Mouse (Mus musculus): ENCODE data around the gene Retsat. TPM values are rescaled to one million over a fixed set of nuclear protein-coding genes. Genes with fewer than 3 reads are reported as not detected.

Gene Retsat
- polyA plus RNA-seq, 1 experiment from 2014 or later, result 41.0 TPM

DNA sequence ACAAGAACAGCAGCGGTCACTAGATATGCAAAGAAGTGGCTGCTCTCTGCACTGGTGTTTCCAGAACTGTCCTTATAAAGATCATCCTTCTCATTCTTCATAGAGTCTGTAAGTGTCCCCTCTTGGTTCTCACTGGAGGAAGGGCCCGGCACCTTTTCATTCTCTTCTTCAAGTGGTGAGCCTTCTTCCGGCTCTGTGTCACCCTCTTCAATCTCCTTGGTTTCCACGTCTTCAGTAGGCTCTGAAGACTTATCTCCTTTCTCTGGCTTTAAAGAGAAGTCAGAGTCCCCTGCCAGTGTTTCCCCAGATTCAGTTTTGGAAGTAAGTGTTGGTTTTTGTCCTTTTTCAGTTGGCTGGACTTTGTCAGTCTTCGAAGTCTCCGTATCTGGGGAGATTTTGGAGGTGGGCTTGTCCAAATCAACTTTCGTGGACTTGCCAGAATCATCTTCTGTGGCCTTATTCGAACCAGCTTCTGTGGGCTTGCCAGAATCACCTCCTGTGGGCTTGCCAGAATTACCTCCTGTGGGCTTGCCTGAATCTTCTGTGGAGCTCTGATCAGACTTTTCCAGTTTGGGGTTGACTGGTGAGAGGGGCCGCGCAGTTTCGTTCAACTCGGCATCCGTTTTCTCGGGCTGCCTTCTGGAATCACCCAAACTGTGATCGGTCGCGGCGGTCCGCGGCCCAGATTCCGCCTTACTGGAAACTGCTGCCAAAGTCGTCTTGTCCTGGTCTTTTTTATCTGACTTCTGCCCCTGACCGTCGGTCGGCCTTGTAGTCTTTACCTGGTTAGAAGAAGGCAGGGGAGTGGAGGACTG, 17.5 kb downstream of the Retsat start:
- peak overlapping the region; percentile 37 for H3K27ac ChIP-seq
- TF ChIP-seq CTCF (IDR thresholded peaks at IDR 0.05; ENCODE audit: low read depth), result no peak
- no peak for ATAC-seq (replicated peaks; ENCODE audit: low FRiP score, low read depth)
- 24% methylated on average over 25 of the region's 25 CpGs for WGBS
- no peak for DNase-seq (ENCODE audit: low spot score)
- H3K36me3 ChIP-seq (ENCODE audit: insufficient read depth, low read length), result peaks cover 23% of the 10 kb centered on the region
- H3K9ac ChIP-seq (ENCODE audit: low read depth, low read length), result peak overlapping the region; percentile 74
- peak overlapping the region; percentile 82 for H3K4me2 ChIP-seq (ENCODE audit: low read length)
- H3K4me3 ChIP-seq (replicated peaks; ENCODE audit: low read depth, low read length), result peak overlapping the region; percentile 81
- H3K4me1 ChIP-seq (replicated peaks; ENCODE audit: insufficient read depth, low read length), result peaks cover 14% of the 10 kb centered on the region
- H3K9me3 ChIP-seq (replicated peaks; ENCODE audit: low read length), result no peaks in the 10 kb centered on the region
- H3K27me3 ChIP-seq (ENCODE audit: insufficient read depth, low read length), result no peaks in the 10 kb centered on the region

DNA sequence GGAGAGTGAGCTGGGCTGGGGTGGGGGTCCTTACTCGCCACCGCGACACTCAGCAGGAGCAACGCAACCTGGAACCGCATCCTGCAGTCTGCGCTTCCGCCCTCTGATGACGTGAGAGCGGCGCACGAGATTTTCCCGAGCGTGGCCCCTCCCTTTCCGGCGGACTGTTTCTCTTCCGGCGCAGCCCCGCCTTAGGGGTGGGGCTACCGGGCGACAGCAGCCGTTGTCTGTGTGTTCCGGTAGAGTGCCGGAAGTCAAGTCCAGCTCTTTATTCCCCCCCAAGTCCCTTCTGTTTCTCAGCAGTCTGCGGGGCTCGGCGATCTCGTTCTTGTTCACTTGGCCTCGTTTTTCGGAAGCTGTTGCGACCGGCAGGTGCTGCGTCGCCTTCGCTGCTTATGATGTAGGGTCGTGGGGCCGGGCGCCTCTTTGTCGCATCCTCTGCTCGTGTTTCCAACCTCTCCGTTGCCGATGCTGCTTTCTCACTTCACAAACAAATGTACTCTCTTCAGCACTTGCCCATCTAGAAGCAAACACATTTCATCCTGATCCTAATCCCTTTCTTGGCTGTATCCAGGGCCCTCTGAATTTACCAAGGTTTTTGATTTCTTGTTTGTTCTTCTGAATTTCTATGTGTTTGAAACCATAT, 18.5 kb downstream of the Retsat start, which contains the start of gene Tgoln1:
Tgoln1 (minus strand) TSS at position 358 of the 646 bp plus-strand sequence.
- WGBS, result under 1% methylated on average over 41 of the region's 41 CpGs
- Histone ChIP-seq H3K4me2 (ENCODE audit: low read length) (peak within 1 kb of the TSS; percentile 82), H3K4me1 (replicated peaks; ENCODE audit: insufficient read depth, low read length) (peaks cover 14% of the 10 kb centered on the region)

DNA sequence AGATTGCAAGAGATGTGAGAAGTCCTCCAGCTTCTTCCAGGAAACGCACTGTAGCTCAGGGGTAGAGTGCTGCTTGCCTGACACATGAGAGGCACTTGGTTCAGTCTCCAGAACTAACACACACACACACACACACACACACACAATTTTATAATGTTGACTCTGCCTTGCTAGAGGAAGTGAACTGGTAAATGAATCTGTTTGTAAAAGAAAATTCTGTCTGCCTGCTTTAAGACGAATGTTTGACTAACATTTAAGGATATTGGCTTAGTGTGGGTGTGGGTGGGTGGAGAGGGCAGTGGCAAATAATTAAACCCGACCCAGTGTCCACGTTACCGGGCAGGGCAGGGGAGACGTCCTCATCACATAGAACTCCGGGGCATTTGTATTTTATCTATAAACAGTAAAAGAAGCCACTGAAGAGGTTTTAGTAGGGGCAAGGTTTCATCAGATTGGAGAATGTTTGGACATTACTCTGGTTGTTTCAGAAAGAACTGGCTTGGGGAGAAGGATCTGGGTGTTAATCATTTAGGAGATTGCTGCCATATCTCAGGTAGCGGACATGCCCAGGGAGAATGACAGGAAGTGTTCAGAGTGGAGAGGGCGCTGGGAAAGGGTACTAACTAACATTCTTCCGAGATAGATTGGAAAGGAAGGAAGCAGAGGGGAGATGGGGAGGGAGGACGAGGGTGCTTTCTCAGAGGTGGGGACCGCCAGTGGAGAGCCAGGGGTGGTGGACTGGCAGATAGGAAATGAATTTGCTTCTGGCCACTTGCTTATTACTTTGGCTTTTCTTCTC, 21.7 kb downstream of the Retsat start:
- Histone ChIP-seq H3K27me3 (ENCODE audit: insufficient read depth, low read length) (no peaks in the 10 kb centered on the region), H3K27ac (peak overlapping the region; percentile 38), H3K4me1 (replicated peaks; ENCODE audit: insufficient read depth, low read length) (peaks cover 7% of the 10 kb centered on the region; the same call in 1 of the 2 replicates), H3K4me3 (replicated peaks; ENCODE audit: low read depth, low read length) (0 out of 2 replicates have a peak overlapping the region, but pooled peaks have one; percentile 13), H3K4me2 (ENCODE audit: low read length) (peak overlapping the region; percentile 46), H3K9me3 (replicated peaks; ENCODE audit: low read length) (no peaks in the 10 kb centered on the region), H3K9ac (ENCODE audit: low read depth, low read length) (no peak overlapping the region), H3K36me3 (ENCODE audit: insufficient read depth, low read length) (no peaks in the 10 kb centered on the region)
- DNase-seq (ENCODE audit: low spot score) (peak; percentile 26), ATAC-seq (replicated peaks; ENCODE audit: low FRiP score, low read depth) (no peak)
- WGBS, result 16% methylated on average over 12 of the region's 12 CpGs
- no peak for TF ChIP-seq CTCF (IDR thresholded peaks at IDR 0.05; ENCODE audit: low read depth)

More for the DNA sequence above, 18.5 kb downstream of the Retsat start, which contains the start of gene Tgoln1:
- DNase-seq (ENCODE audit: low spot score) (peak; percentile 98), ATAC-seq (replicated peaks; ENCODE audit: low FRiP score, low read depth) (peak; percentile 95)
- no peak for TF ChIP-seq CTCF (IDR thresholded peaks at IDR 0.05; ENCODE audit: low read depth)
- Histone ChIP-seq H3K9me3 (replicated peaks; ENCODE audit: low read length) (no peaks in the 10 kb centered on the region), H3K4me3 (replicated peaks; ENCODE audit: low read depth, low read length) (peak within 1 kb of the TSS; percentile 81), H3K27me3 (ENCODE audit: insufficient read depth, low read length) (no peaks in the 10 kb centered on the region), H3K27ac (peak within 1 kb of the TSS; percentile 95), H3K36me3 (ENCODE audit: insufficient read depth, low read length) (peaks cover 13% of the 10 kb centered on the region), H3K9ac (ENCODE audit: low read depth, low read length) (peak within 1 kb of the TSS; percentile 74)

DNA sequence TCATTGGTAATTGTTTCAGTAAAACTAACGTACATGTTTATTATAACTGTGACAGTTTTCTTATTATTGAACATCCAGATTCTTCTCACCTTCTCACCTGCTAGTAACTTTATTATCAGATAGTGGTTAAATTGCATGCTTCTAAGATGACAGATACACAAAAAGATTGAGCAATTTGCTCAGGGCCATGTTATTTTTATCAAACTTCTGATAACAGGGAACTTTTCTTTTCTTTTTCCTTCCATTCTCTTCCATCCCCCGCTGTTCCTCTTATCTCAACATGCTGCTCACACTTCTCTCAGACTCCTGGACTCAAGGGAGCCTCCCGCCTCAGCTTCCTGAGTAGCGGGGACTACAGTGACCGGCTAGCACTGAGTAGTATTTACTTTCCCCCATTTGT, 22.6 kb downstream of the Retsat start:
- 86% methylated on average over 5 of the region's 5 CpGs for WGBS

DNA sequence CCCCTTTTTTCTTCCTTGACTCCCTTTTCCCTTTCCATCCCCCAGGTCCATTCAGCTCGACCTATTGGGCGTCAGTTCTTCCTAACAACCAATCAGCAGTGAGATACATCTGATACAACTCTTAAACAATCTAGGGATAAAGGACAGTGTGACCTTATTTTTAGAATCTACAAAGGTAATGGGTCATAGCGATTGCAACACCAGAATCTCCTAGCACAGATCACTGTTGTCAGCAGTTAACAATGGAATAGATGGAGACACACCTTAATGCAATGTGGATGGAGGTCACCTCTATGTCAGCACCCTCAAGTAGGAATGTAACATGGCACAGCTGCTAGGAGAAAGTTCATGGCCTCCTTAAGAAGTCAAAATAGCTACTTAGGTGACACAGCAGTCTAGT, 24.6 kb downstream of the Retsat start:
- no peak for ATAC-seq (replicated peaks; ENCODE audit: low FRiP score, low read depth)
- Histone ChIP-seq H3K4me1 (replicated peaks; ENCODE audit: insufficient read depth, low read length) (no peaks in the 10 kb centered on the region), H3K4me3 (replicated peaks; ENCODE audit: low read depth, low read length) (no peak overlapping the region), H3K4me2 (ENCODE audit: low read length) (no peak overlapping the region), H3K27me3 (ENCODE audit: insufficient read depth, low read length) (no peaks in the 10 kb centered on the region), H3K36me3 (ENCODE audit: insufficient read depth, low read length) (peaks cover 18% of the 10 kb centered on the region; the same call in 1 of the 2 replicates), H3K9me3 (replicated peaks; ENCODE audit: low read length) (no peaks in the 10 kb centered on the region), H3K9ac (ENCODE audit: low read depth, low read length) (no peak overlapping the region), H3K27ac (no peak overlapping the region)
- 41% methylated on average over 3 of the region's 3 CpGs for WGBS
- no peak for DNase-seq (ENCODE audit: low spot score)
- no peak for TF ChIP-seq CTCF (IDR thresholded peaks at IDR 0.05; ENCODE audit: low read depth)

More for the DNA sequence above, 22.6 kb downstream of the Retsat start:
- Histone ChIP-seq H3K27me3 (ENCODE audit: insufficient read depth, low read length) (no peaks in the 10 kb centered on the region), H3K4me1 (replicated peaks; ENCODE audit: insufficient read depth, low read length) (no peaks in the 10 kb centered on the region; the same call in 1 of the 2 replicates), H3K4me3 (replicated peaks; ENCODE audit: low read depth, low read length) (no peak overlapping the region), H3K27ac (no peak overlapping the region), H3K9ac (ENCODE audit: low read depth, low read length) (no peak overlapping the region), H3K4me2 (ENCODE audit: low read length) (no peak overlapping the region), H3K9me3 (replicated peaks; ENCODE audit: low read length) (no peaks in the 10 kb centered on the region), H3K36me3 (ENCODE audit: insufficient read depth, low read length) (no peaks in the 10 kb centered on the region)
- no peak for TF ChIP-seq CTCF (IDR thresholded peaks at IDR 0.05; ENCODE audit: low read depth)
- DNase-seq (ENCODE audit: low spot score) (no peak), ATAC-seq (replicated peaks; ENCODE audit: low FRiP score, low read depth) (no peak)
